7 mouse cellular contexts compared by ENCODE assay signal in the genomic region with DNA sequence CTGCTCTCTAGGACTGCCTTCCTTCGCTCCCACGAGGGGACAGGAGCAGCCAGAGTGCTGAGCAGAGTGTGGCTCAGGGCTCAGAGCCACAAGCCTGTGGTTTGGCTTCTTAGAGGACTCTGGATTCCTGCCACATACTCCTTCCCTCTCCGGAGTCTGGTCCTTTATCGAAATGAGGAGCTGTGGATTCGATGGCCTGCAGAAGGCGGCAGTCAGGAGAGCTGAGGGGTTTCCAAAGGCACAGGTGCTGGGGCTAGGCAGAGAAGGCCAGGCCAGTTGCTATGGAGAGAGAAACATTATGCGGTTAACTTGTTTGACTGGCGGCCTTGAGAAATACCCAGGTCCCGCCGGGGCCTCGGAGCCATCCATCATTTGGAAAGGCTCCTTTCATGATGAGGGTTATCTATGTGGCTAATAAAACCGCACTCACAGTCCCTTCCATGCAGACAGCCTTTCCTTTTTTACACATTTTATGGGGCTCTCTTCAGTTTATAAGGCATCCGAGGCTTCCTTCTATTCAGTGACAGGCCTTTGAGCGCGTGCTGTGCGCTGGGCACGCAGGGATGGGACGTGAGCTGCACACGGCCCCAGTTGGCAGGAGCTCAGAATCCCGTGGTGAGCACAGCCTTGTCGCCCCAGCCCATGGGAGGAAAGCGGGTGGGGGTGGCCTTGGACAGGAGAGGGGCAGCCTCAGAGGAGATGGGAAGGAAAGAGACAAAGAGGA.
DNase-seq lines count a peak whose midpoint lies in the region; ATAC-seq lines count a peak whose summit lies in the region.

No protein-coding gene starts in this region.

- DNase-seq in urinary bladder, postnatal 14 days (ENCODE audit: low spot score) = peak; percentile 25
- no peak for DNase-seq in urinary bladder, postnatal 25 days (ENCODE audit: low spot score)
- peak; percentile 59 for DNase-seq in heart, postnatal 4 days
- DNase-seq in mesoderm, embryonic 11.5 days (ENCODE audit: low read depth, low spot score) = peak; percentile 88
- DNase-seq in spleen, adult 18-20 months = no peak
- no peak for DNase-seq in layer of hippocampus, adult 11-12 months (ENCODE audit: low spot score)

- ATAC-seq in common myeloid progenitor, adult 5-6 weeks (replicated peaks; ENCODE audit: low read depth, poor library complexity, severe bottlenecking) = peak; percentile 55

Comparison
In these comparisons a context has a peak if more than half of its experiments do, and no peak if none do; other contexts are left out.
1. DNase-seq: peak in urinary bladder, postnatal 14 days (single experiment), heart, postnatal 4 days (single experiment) and mesoderm, embryonic 11.5 days (single experiment); none in urinary bladder, postnatal 25 days (single experiment), spleen, adult 18-20 months (0 of 2) and layer of hippocampus, adult 11-12 months (single experiment).